Mouse (Mus musculus): Measurements from ENCODE around the gene Aicda. TPM values are rescaled to one million over a fixed set of nuclear protein-coding genes. Genes with fewer than 3 reads are reported as not detected.

Aicda gene
- polyA plus RNA-seq, 1 experiment, result 0.44 TPM

- H3K27me3 ChIP-seq (ENCODE audit: control insufficient read depth, insufficient read depth, low read length), result no peaks in the 10 kb centered on the region
- H3K4me1 ChIP-seq (ENCODE audit: control insufficient read depth, insufficient read depth, insufficient read length, low read length), result no peaks in the 10 kb centered on the region
- H3K4me3 ChIP-seq (ENCODE audit: low read depth, low read length), result no peak overlapping the region
- TF ChIP-seq CTCF (IDR thresholded peaks at IDR 0.05; ENCODE audit: extremely low read depth, insufficient read length, insufficient replicate concordance, low read depth, low read length) (no peak), POLR2A (IDR thresholded peaks at IDR 0.05; ENCODE audit: low read depth, low read length) (no peak)
- no peak overlapping the region for H3K27ac ChIP-seq (ENCODE audit: insufficient read depth, low read depth, low read length)
- H3K36me3 ChIP-seq (ENCODE audit: control insufficient read depth, insufficient read depth, low read length), result no peaks in the 10 kb centered on the region
- 70% methylated on average over 1 of the region's 1 CpGs for WGBS
Observed at GRCm38 (mm10) chr6:122517668-122518067, 35.9 kb upstream of the Aicda start.

- H3K36me3 ChIP-seq (ENCODE audit: control insufficient read depth, insufficient read depth, low read length), result no peaks in the 10 kb centered on the region
- TF ChIP-seq CTCF (IDR thresholded peaks at IDR 0.05; ENCODE audit: extremely low read depth, insufficient read length, insufficient replicate concordance, low read depth, low read length) (no peak), POLR2A (IDR thresholded peaks at IDR 0.05; ENCODE audit: low read depth, low read length) (no peak)
- H3K27ac ChIP-seq (ENCODE audit: insufficient read depth, low read depth, low read length), result no peak overlapping the region
- WGBS, result 39% methylated on average over 2 of the region's 2 CpGs
- no peaks in the 10 kb centered on the region for H3K4me1 ChIP-seq (ENCODE audit: control insufficient read depth, insufficient read depth, insufficient read length, low read length)
- no peak overlapping the region for H3K4me3 ChIP-seq (ENCODE audit: low read depth, low read length)
- no peaks in the 10 kb centered on the region for H3K27me3 ChIP-seq (ENCODE audit: control insufficient read depth, insufficient read depth, low read length)
Observed at GRCm38 (mm10) chr6:122519384-122519783, 34.2 kb upstream of the Aicda start.

GRCm38 (mm10) chr6:122522595-122522994, 31.0 kb upstream of the Aicda start:
- Histone ChIP-seq H3K27ac (ENCODE audit: insufficient read depth, low read depth, low read length) (no peak overlapping the region), H3K36me3 (ENCODE audit: control insufficient read depth, insufficient read depth, low read length) (no peaks in the 10 kb centered on the region), H3K27me3 (ENCODE audit: control insufficient read depth, insufficient read depth, low read length) (no peaks in the 10 kb centered on the region), H3K4me1 (ENCODE audit: control insufficient read depth, insufficient read depth, insufficient read length, low read length) (no peaks in the 10 kb centered on the region), H3K4me3 (ENCODE audit: low read depth, low read length) (no peak overlapping the region)
- WGBS, result 69% methylated on average over 9 of the region's 9 CpGs
- TF ChIP-seq POLR2A (IDR thresholded peaks at IDR 0.05; ENCODE audit: low read depth, low read length) (no peak), CTCF (IDR thresholded peaks at IDR 0.05; ENCODE audit: extremely low read depth, insufficient read length, insufficient replicate concordance, low read depth, low read length) (no peak)

- Histone ChIP-seq H3K36me3 (ENCODE audit: control insufficient read depth, insufficient read depth, low read length) (no peaks in the 10 kb centered on the region), H3K27ac (ENCODE audit: insufficient read depth, low read depth, low read length) (no peak overlapping the region), H3K4me3 (ENCODE audit: low read depth, low read length) (no peak overlapping the region), H3K27me3 (ENCODE audit: control insufficient read depth, insufficient read depth, low read length) (no peaks in the 10 kb centered on the region), H3K4me1 (ENCODE audit: control insufficient read depth, insufficient read depth, insufficient read length, low read length) (no peaks in the 10 kb centered on the region)
- TF ChIP-seq CTCF (IDR thresholded peaks at IDR 0.05; ENCODE audit: extremely low read depth, insufficient read length, insufficient replicate concordance, low read depth, low read length) (no peak), POLR2A (IDR thresholded peaks at IDR 0.05; ENCODE audit: low read depth, low read length) (no peak)
- 80% methylated on average over 8 of the region's 8 CpGs for WGBS
Observed at GRCm38 (mm10) chr6:122523289-122523688, 30.3 kb upstream of the Aicda start.

GRCm38 (mm10) chr6:122527596-122527995, 26.0 kb upstream of the Aicda start:
- Histone ChIP-seq H3K4me3 (ENCODE audit: low read depth, low read length) (no peak overlapping the region), H3K4me1 (ENCODE audit: control insufficient read depth, insufficient read depth, insufficient read length, low read length) (no peaks in the 10 kb centered on the region), H3K27ac (ENCODE audit: insufficient read depth, low read depth, low read length) (no peak overlapping the region), H3K27me3 (ENCODE audit: control insufficient read depth, insufficient read depth, low read length) (no peaks in the 10 kb centered on the region), H3K36me3 (ENCODE audit: control insufficient read depth, insufficient read depth, low read length) (no peaks in the 10 kb centered on the region)
- TF ChIP-seq POLR2A (IDR thresholded peaks at IDR 0.05; ENCODE audit: low read depth, low read length) (no peak), CTCF (IDR thresholded peaks at IDR 0.05; ENCODE audit: extremely low read depth, insufficient read length, insufficient replicate concordance, low read depth, low read length) (no peak)
- WGBS, result 18% methylated on average over 12 of the region's 12 CpGs

GRCm38 (mm10) chr6:122528136-122528535, 25.5 kb upstream of the Aicda start:
- H3K4me1 ChIP-seq (ENCODE audit: control insufficient read depth, insufficient read depth, insufficient read length, low read length), result no peaks in the 10 kb centered on the region
- H3K27me3 ChIP-seq (ENCODE audit: control insufficient read depth, insufficient read depth, low read length), result no peaks in the 10 kb centered on the region
- no peak overlapping the region for H3K27ac ChIP-seq (ENCODE audit: insufficient read depth, low read depth, low read length)
- WGBS, result 73% methylated on average over 11 of the region's 11 CpGs
- TF ChIP-seq POLR2A (IDR thresholded peaks at IDR 0.05; ENCODE audit: low read depth, low read length) (no peak), CTCF (IDR thresholded peaks at IDR 0.05; ENCODE audit: extremely low read depth, insufficient read length, insufficient replicate concordance, low read depth, low read length) (no peak)
- no peak overlapping the region for H3K4me3 ChIP-seq (ENCODE audit: low read depth, low read length)
- H3K36me3 ChIP-seq (ENCODE audit: control insufficient read depth, insufficient read depth, low read length), result no peaks in the 10 kb centered on the region

GRCm38 (mm10) chr6:122531466-122532174, 22.0 kb upstream of the Aicda start:
- Histone ChIP-seq H3K4me1 (ENCODE audit: control insufficient read depth, insufficient read depth, insufficient read length, low read length) (no peaks in the 10 kb centered on the region), H3K36me3 (ENCODE audit: control insufficient read depth, insufficient read depth, low read length) (no peaks in the 10 kb centered on the region), H3K27me3 (ENCODE audit: control insufficient read depth, insufficient read depth, low read length) (no peaks in the 10 kb centered on the region), H3K27ac (ENCODE audit: insufficient read depth, low read depth, low read length) (no peak overlapping the region), H3K4me3 (ENCODE audit: low read depth, low read length) (no peak overlapping the region)
- TF ChIP-seq POLR2A (IDR thresholded peaks at IDR 0.05; ENCODE audit: low read depth, low read length) (no peak), CTCF (IDR thresholded peaks at IDR 0.05; ENCODE audit: extremely low read depth, insufficient read length, insufficient replicate concordance, low read depth, low read length) (no peak)
- 65% methylated on average over 8 of the region's 8 CpGs for WGBS
